Mouse (Mus musculus) kidney, adult 2 months (tissue): ENCODE measurements around the gene Scfd2. TPM values are rescaled to one million over a fixed set of nuclear protein-coding genes. Genes with fewer than 3 reads are reported as not detected.

Source experiments
- DNase-seq: peaks from one replicate; pipeline ENCODE4 v3.0.0; 2021
- H3K27ac ChIP-seq: fragments of 200-500 bp; 2 replicates; pipeline ENCODE4 v1.5.1; 2012; ENCODE audit warnings: low read depth, low read length, control low read depth, inconsistent platforms; ENCODE audit not compliant: insufficient read depth
- H3K27me3 ChIP-seq: fragments of 200-500 bp; replicated peaks from 2 replicates; pipeline ENCODE4 v1.6.1; 2012; ENCODE audit warnings: mild to moderate bottlenecking, moderate library complexity, low read length, inconsistent platforms; ENCODE audit not compliant: control insufficient read depth, insufficient read depth
- H3K36me3 ChIP-seq: fragments of 200-500 bp; 2 replicates; pipeline ENCODE4 v1.6.1; 2012; ENCODE audit warnings: mild to moderate bottlenecking, moderate library complexity, low read length, inconsistent platforms; ENCODE audit not compliant: control insufficient read depth, insufficient read depth
- H3K4me1 ChIP-seq: fragments of 200-500 bp; 2 replicates; pipeline ENCODE4 v1.6.1; 2011; ENCODE audit warnings: low read length; ENCODE audit not compliant: control insufficient read depth, insufficient read depth
- H3K4me3 ChIP-seq: fragments of 200-500 bp; 2 replicates; pipeline ENCODE4 v1.5.1; 2011; ENCODE audit warnings: mild to moderate bottlenecking, low read depth, low read length, control low read depth; ENCODE audit not compliant: insufficient read depth
- CTCF ChIP-seq: fragments of 200-500 bp; conservative IDR thresholded peaks from 2 replicates; pipeline ENCODE4 v1.5.1; 2011; ENCODE audit warnings: low read depth, mild to moderate bottlenecking, control low read depth, low read length, moderate library complexity, mixed read lengths; ENCODE audit not compliant: insufficient read depth, insufficient read length
- POLR2A ChIP-seq: fragments of 200-500 bp; IDR thresholded peaks from one replicate; pipeline ENCODE4 v1.6.1; 2011; ENCODE audit warnings: low read depth, low read length, control low read depth
- WGBS: fragments of 180-500 bp; shearing (Covaris S2); methylation state at CpG from one replicate; pipeline ENCODE4 v1.1.7; 2018; 5-methylcytosine and 5-hydroxymethylcytosine counted together
- polyA plus RNA-seq: library from polyadenylated mRNA; depleted of rRNA; stranded (reverse); fragments of >200 nt; gene quantifications from 2 replicates; pipeline ENCODE4 v1.2.3, GENCODE M21; 2012

Scfd2 gene
- polyA plus RNA-seq, 1 experiment = 16.1 TPM

- Histone ChIP-seq H3K4me3 (no peak overlapping the region), H3K36me3 (no peaks in the 10 kb centered on the region), H3K27me3 (no peaks in the 10 kb centered on the region), H3K27ac (no peak overlapping the region), H3K4me1 (peaks cover 4% of the 10 kb centered on the region; the same call in 1 of the 2 replicates)
- WGBS = 64% methylated on average over 3 of the region's 3 CpGs
- DNase-seq = no peak
- TF ChIP-seq CTCF = no peak
- no peak for TF ChIP-seq POLR2A
These were observed 284.6 kb downstream of the Scfd2 start for GRCm38 (mm10) chr5:74246971-74247370.

DNA sequence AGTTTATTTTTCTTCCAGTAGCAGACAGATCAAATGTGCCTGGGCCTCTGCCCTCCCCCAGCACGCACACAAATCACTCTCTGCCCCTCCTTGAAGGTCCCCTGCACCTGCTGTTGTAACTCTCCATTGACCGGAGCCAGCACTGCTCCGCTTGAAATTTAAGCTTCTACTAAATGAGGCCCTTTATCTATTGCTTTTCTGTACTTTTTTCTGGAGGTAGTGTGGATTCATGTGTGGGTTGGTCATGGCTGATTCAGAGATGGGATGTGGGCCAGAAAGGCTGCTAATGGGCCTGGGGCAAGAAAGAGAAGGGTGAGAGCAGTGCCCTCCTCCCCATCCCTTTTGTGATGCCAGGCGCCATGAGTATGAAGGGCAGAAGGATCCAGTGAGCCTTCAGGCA is 285.1 kb downstream of the Scfd2 start:
- no peak overlapping the region for H3K4me3 ChIP-seq
- H3K27me3 ChIP-seq = no peaks in the 10 kb centered on the region
- H3K36me3 ChIP-seq = no peaks in the 10 kb centered on the region
- no peak for DNase-seq
- TF ChIP-seq CTCF (no peak), POLR2A (no peak)
- WGBS = 72% methylated on average over 4 of the region's 4 CpGs
- H3K27ac ChIP-seq = no peak overlapping the region
- peaks cover 4% of the 10 kb centered on the region; the same call in 1 of the 2 replicates for H3K4me1 ChIP-seq

- DNase-seq = no peak
- Histone ChIP-seq H3K27me3 (no peaks in the 10 kb centered on the region), H3K36me3 (no peaks in the 10 kb centered on the region), H3K27ac (no peak overlapping the region), H3K4me3 (no peak overlapping the region), H3K4me1 (peaks cover 4% of the 10 kb centered on the region; the same call in 1 of the 2 replicates)
- TF ChIP-seq POLR2A (no peak), CTCF (no peak)
- WGBS = 84% methylated on average over 8 of the region's 8 CpGs
These were observed 285.9 kb downstream of the Scfd2 start for GRCm38 (mm10) chr5:74245641-74246145.

GRCm38 (mm10) chr5:74244406-74245019 is 287.0 kb downstream of the Scfd2 start:
- 84% methylated on average over 14 of the region's 14 CpGs for WGBS
- H3K4me3 ChIP-seq = no peak overlapping the region
- no peaks in the 10 kb centered on the region for H3K27me3 ChIP-seq
- peaks cover 4% of the 10 kb centered on the region; the same call in 1 of the 2 replicates for H3K4me1 ChIP-seq
- H3K27ac ChIP-seq = no peak overlapping the region
- TF ChIP-seq POLR2A = no peak
- no peak for DNase-seq
- no peaks in the 10 kb centered on the region for H3K36me3 ChIP-seq

- peaks cover 4% of the 10 kb centered on the region; the same call in 1 of the 2 replicates for H3K4me1 ChIP-seq
- 54% methylated on average over 3 of the region's 3 CpGs for WGBS
- no peak overlapping the region for H3K27ac ChIP-seq
- TF ChIP-seq POLR2A (no peak), CTCF (no peak)
- no peaks in the 10 kb centered on the region for H3K36me3 ChIP-seq
- no peak overlapping the region for H3K4me3 ChIP-seq
- no peaks in the 10 kb centered on the region for H3K27me3 ChIP-seq
- DNase-seq = no peak
These were observed 288.9 kb downstream of the Scfd2 start for GRCm38 (mm10) chr5:74242654-74243053.

DNA sequence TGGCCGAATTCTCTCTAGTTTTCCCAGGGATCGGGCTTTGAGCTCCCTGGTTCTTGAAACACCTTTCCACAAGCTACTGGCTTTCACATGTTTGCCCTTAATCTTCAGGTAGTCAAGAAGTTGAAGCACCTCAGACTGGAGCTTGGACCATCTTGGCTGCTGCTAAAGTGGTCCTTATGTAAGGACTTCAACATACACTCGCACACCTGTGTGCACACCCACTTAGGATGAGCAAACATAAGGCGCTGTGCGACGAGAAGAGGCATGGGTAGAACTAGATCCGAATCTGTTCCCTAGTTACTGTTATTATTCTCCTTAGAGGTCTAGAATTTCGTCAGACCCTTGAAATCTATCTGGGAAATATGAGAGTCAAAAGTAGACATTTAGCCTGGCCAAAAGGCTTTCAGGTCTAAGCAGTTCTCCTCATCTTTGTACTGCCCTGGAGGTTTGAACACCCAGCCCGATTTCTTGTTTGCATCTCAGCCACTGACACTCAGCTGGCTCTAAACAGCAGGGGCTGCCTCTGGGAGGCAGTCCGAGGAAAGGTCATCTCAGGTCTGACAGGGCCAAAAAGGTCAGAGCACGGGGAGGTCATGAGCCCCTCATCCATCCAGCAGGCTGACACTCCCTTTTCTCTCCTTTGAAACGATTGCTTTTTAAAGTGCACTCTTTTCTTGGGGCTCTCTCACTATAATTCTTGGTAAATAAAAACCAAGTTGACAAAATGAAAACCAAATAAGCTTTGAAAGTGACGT is 290.5 kb downstream of the Scfd2 start:
- TF ChIP-seq POLR2A = no peak
- TF ChIP-seq CTCF = no peak

DNA sequence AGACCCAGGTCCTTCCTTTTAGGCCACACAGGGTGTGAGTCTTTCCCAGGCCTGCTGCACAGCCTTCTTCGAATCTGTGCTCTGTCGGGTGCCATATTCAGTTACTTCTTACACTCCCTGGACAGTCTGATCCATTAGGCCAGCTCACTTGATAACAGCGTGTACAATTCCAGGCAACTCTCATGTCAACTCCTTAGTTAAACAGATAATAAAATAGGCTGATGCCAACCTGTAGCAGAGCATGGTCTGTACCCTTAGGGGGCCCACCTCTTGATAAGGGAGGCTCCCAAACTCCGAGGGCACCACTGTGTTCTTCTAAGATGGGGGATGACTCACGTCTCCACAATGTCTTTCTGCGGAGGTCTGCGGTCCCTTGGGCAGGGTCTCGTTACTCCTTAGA is 291.3 kb downstream of the Scfd2 start:
- TF ChIP-seq CTCF (no peak), POLR2A (no peak)
- H3K27ac ChIP-seq = no peak overlapping the region
- H3K4me3 ChIP-seq = no peak overlapping the region
- DNase-seq = no peak
- 84% methylated on average over 8 of the region's 8 CpGs for WGBS
- peaks cover 4% of the 10 kb centered on the region; the same call in 1 of the 2 replicates for H3K4me1 ChIP-seq
- no peaks in the 10 kb centered on the region for H3K36me3 ChIP-seq
- no peaks in the 10 kb centered on the region for H3K27me3 ChIP-seq

More for the DNA sequence above, 290.5 kb downstream of the Scfd2 start:
- peaks cover 4% of the 10 kb centered on the region; the same call in 1 of the 2 replicates for H3K4me1 ChIP-seq
- no peak overlapping the region for H3K27ac ChIP-seq
- no peak overlapping the region for H3K4me3 ChIP-seq
- 78% methylated on average over 13 of the region's 13 CpGs for WGBS
- DNase-seq = no peak
- no peaks in the 10 kb centered on the region for H3K27me3 ChIP-seq
- H3K36me3 ChIP-seq = no peaks in the 10 kb centered on the region
